Mouse (Mus musculus) brain, embryonic 14.5 days (tissue): ENCODE data around the gene Usp18. TPM values are rescaled to one million over a fixed set of nuclear protein-coding genes. Genes with fewer than 3 reads are reported as not detected.
A peak's percentile ranks its signal among the peaks of the same experiment; 100 is the strongest.

Experiments
- DNase-seq: peaks from one replicate; pipeline ENCODE4 v3.0.0-alpha.2; 2011; ENCODE audit warnings: low read depth
- CTCF ChIP-seq: fragments of 200-500 bp; IDR thresholded peaks from 2 replicates; pipeline ENCODE4 v1.5.1; 2012; ENCODE audit warnings: inconsistent platforms, mild to moderate bottlenecking, moderate library complexity, borderline replicate concordance; ENCODE audit not compliant: insufficient read depth, insufficient read length; ENCODE audit errors: extremely low read depth
- POLR2A ChIP-seq: fragments of 200-500 bp; IDR thresholded peaks from 2 replicates; pipeline ENCODE4 v1.6.1; 2012; ENCODE audit warnings: mild to moderate bottlenecking, inconsistent platforms, borderline replicate concordance; ENCODE audit not compliant: poor library complexity, insufficient read depth, insufficient read length, severe bottlenecking; ENCODE audit errors: extremely low read depth
- polyA plus RNA-seq: library from polyadenylated mRNA; depleted of rRNA; stranded (reverse); fragments of >200 nt; gene quantifications from 2 replicates; pipeline ENCODE4 v1.2.3, GENCODE M21; 2012

Usp18 gene
- polyA plus RNA-seq, 1 experiment: 0.56 TPM

DNA sequence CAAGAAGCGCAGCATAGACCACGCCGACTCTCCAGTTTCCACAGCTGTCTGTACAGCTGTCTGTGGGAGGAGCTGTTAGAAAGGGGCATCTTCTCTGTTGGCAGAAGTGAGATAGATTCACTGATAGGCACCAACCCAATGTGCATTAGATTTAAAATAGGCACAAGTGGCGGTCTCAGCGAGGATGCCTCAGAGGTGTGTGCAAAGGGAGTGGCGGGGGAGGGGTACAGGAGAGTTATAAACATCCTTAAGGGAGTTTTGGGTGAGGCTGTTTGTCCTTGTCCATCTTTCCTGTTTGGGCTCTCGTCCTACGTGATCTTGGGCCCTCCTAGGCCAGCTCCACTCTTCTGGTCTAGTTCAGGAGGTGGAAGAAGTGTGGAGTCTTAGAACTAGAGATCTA is 17.3 kb upstream of the Usp18 start:
- no peak for TF ChIP-seq CTCF
- no peak for TF ChIP-seq POLR2A
- DNase-seq: no peak

- no peak for TF ChIP-seq POLR2A
- TF ChIP-seq CTCF: no peak
Observed at GRCm38 (mm10) chr6:121232652-121233051, 13.1 kb upstream of the Usp18 start.

DNA sequence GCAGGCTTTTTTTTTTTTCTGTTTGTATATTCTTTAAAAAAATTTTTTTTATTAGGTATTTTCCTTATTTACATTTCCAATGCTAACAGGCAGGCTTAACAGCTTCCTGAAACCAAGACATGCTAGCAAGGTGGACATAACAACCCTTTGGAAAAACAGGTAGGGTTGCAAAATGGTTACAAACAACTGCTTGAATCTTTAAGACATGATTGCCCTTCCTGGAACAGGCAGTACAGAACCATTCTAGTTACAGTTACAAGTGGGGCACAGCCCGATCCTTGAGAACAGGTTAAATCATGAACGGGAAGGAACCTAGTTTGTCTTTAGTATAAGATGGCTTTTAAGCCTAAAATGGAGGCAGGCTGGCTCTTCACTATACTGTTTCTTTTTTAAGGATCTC is 9.3 kb upstream of the Usp18 start:
- no peak for TF ChIP-seq CTCF
- no peak for TF ChIP-seq POLR2A
- DNase-seq: no peak

More at GRCm38 (mm10) chr6:121232652-121233051, 13.1 kb upstream of the Usp18 start:
- DNase-seq: no peak

GRCm38 (mm10) chr6:121238209-121238608 is 7.5 kb upstream of the Usp18 start:
- DNase-seq: no peak

DNA sequence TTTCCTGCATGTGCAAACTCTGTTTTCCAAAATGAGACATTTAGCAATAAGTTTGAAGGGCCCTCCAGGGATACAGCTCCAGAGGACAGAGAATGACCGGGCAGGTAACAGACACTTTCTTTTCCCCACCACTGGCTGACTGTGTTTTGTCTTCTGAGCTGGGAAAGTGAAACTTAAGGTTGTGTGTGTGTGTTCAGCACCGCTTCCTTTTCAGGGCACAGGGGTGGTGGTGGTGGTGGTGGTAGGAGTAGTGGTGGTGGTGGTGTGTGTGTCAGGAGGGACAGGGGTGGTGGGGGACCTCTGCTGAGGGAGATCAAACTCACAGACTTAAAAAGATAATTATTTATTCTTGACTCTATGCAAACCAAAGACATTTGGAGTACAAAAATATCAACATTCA is 3.9 kb upstream of the Usp18 start:
- no peak for DNase-seq
- TF ChIP-seq CTCF (no peak), POLR2A (no peak)

More at GRCm38 (mm10) chr6:121238209-121238608, 7.5 kb upstream of the Usp18 start:
- TF ChIP-seq POLR2A (no peak), CTCF (no peak)

DNA sequence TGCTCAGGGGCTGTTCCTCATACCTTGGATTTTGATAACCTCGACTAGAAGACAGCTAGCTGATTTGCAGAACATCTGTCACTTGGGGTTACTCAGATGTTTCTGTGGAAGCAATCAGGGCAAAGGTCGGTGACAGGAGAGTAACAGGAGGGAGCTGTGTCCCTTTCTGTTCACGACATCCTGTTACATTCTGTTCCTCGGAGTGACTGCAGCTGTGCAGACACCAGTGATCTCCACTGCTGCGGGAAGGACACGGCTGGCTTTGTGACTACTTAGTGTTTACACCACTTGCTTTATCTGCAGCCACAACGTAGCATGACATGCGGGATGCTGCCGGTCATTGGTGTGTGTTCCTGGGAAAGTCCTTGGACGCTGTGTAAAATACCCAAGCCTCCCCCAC is 2.5 kb upstream of the Usp18 start:
- TF ChIP-seq CTCF: no peak
- TF ChIP-seq POLR2A: no peak
- DNase-seq: no peak

GRCm38 (mm10) chr6:121246037-121246361 is 293 bp downstream of the Usp18 start:
- TF ChIP-seq CTCF: no peak
- TF ChIP-seq POLR2A: no peak
- no peak for DNase-seq

GRCm38 (mm10) chr6:121250406-121250805 is 4.7 kb downstream of the Usp18 start:
- TF ChIP-seq POLR2A (no peak), CTCF (no peak)
- DNase-seq: no peak

DNA sequence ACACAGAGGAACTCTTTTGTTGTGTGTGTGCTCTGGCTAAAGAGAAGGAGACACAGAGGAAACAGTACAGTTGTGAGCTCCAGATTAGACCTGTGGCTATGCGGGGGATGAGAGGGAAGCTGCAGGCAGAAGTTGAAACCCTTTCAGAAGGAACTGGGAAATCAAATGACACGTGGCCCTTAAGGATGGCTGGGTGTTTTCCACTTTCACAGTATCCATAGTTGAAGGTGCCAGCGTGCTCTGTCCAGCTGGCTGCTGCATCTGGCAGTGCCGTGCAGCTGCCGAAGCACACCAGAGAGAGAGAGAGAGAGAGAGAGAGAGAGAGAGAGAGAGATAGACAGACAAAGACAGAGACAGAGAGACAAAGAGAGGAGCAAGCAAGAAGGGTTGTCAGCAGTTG is 5.5 kb downstream of the Usp18 start:
- no peak for DNase-seq
- TF ChIP-seq CTCF: no peak
- no peak for TF ChIP-seq POLR2A

DNA sequence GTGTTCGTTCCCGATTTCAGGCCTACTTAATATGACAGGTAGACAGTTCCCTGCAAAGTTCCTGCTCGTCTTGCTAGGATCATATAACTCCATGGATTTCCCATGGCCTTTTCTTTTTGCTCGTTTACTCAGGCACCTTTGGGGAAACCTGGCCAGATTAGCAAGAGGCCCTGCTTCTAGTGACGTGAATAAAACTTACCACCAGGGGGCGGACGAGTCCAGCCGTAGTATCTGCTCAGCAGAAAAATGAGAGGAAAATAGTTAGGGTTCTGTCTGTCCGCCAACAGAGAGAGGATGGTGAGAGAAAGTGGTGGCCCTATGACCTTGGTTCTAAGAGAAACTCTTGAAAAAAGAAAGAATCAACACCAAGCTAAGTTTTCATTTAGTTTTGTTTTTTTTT is 14.8 kb downstream of the Usp18 start:
- peak; percentile 77; the same call in 1 of the 2 replicates for TF ChIP-seq CTCF
- TF ChIP-seq POLR2A: no peak
- peak; percentile 80 for DNase-seq

DNA sequence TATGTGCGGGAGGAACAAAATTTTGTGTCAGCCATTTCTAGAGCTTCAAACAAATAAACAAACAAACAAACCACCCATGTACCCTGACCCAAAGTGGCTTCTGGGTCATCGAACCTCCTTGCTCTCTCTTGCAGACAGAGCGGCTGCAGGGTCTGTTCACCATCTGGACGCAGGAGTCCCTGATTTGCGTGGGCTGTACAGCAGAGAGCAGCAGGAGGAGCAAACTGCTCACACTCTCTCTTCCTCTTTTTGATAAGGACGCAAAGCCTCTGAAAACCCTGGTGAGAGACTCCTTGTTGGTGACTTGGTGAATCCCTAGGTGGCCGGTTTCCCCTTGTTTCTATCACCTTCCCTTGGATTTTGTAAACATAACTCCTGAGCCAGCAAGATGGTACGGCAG is 15.5 kb downstream of the Usp18 start:
- no peak for TF ChIP-seq CTCF
- TF ChIP-seq POLR2A: no peak
- no peak for DNase-seq

DNA sequence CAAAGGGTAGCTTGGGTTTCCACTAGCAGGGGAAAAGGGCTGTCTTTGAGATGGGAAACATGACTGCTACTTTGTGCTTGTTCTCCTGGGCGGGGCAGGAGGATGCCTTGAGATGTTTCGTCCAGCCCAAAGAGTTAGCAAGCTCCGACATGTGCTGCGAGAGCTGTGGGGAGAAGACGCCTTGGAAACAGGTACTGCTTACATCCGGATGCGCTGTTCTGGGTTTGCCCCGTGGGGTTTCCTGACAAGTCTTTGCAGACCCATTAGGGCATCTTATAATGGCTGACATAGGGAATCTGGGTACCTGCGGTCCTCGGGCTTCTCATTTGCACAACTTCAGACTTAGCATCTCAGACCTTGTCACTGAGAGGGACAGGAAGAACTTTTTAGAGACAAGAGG is 16.3 kb downstream of the Usp18 start:
- DNase-seq: no peak
- TF ChIP-seq POLR2A: no peak
- no peak for TF ChIP-seq CTCF

GRCm38 (mm10) chr6:121262496-121262895 is 16.8 kb downstream of the Usp18 start:
- no peak for TF ChIP-seq POLR2A
- TF ChIP-seq CTCF: no peak

GRCm38 (mm10) chr6:121270156-121270555 is 24.4 kb downstream of the Usp18 start:
- TF ChIP-seq POLR2A: no peak
- no peak for TF ChIP-seq CTCF
- DNase-seq: no peak

More at GRCm38 (mm10) chr6:121262496-121262895, 16.8 kb downstream of the Usp18 start:
- DNase-seq: no peak

- no peak for TF ChIP-seq CTCF
- no peak for TF ChIP-seq POLR2A
Observed at GRCm38 (mm10) chr6:121271707-121272074, 26.0 kb downstream of the Usp18 start.

DNA sequence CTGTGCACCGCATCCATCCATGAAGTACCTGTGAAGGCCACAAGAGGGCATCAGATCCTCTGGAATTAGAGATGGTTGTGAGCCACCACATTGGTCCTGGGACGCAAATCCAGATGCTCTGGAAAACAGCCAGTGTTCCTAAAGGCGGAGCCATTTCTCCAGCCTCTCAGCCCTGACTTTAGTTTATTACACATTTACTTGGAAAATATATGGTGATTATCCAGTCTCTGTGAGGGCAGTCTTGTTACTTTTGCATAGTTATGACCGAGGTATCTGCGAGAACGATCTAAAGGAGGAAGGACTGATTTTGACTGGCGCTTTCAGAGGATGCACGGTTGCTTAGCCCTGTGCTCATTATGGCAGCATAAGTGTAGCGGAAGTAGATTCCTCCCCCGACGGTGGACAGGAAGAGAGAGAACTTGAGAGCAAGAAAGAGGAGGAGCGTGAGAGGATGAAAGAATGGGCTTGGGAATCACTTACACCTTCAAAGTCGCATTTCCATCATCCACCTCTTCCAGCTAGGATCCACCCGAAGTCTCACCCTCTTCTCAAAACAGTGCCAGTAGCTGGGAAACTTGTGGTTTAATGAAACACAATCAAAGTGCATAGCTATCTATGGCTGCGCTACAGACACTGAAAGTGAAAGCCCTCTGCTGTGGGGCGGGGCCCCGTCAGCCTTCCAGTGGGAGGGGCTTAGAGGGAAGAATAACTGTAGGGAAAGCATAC is 26.5 kb downstream of the Usp18 start:
- no peak for TF ChIP-seq POLR2A
- peak; percentile 85; the same call in 1 of the 2 replicates for TF ChIP-seq CTCF
- DNase-seq: peak; percentile 93

More at GRCm38 (mm10) chr6:121271707-121272074, 26.0 kb downstream of the Usp18 start:
- no peak for DNase-seq
